Mouse (Mus musculus): ENCODE results near the gene Btbd19.

GRCm38 (mm10) chr4:117090586-117090985, 34.9 kb downstream of the Btbd19 start:
- TF ChIP-seq CTCF (IDR thresholded peaks at IDR 0.05; ENCODE audit: insufficient read depth, low read length) = no peak
- TF ChIP-seq POLR2A (IDR thresholded peaks at IDR 0.05; ENCODE audit: borderline replicate concordance, extremely low read depth, low read depth, low read length) = no peak

All from lung, adult 2 months (tissue).